Mouse (Mus musculus) intestine, postnatal 0 days (tissue): ENCODE measurements around the gene Acvrl1. TPM values are rescaled to one million over a fixed set of nuclear protein-coding genes. Genes with fewer than 3 reads are reported as not detected.

Experiments used
- ATAC-seq: fragments of 200-750 bp; cut with Nextera tagmentation; 2 replicates; pipeline ENCODE4 v1.8.0; 2017; ENCODE audit warnings: mild to moderate bottlenecking, moderate TSS enrichment, moderate library complexity
- H3K27ac ChIP-seq: fragments of 300-500 bp; sonication (generic); 2 replicates; pipeline ENCODE4 v1.5.1; 2014; ENCODE audit warnings: mild to moderate bottlenecking, low read depth, low read length, moderate library complexity
- H3K27me3 ChIP-seq: fragments of 300-500 bp; sonication (generic); replicated peaks from 2 replicates; pipeline ENCODE4 v1.6.1; 2014; ENCODE audit warnings: low read length, mixed read lengths; ENCODE audit not compliant: control insufficient read depth, insufficient read depth
- H3K36me3 ChIP-seq: fragments of 300-500 bp; sonication (generic); 2 replicates; pipeline ENCODE4 v1.6.1; 2014; ENCODE audit warnings: mild to moderate bottlenecking, moderate library complexity; ENCODE audit not compliant: control insufficient read depth, insufficient read depth
- H3K4me1 ChIP-seq: fragments of 300-500 bp; sonication (generic); replicated peaks from 2 replicates; pipeline ENCODE4 v1.6.1; 2014; ENCODE audit warnings: antibody characterized with exemption, low read length, mixed read lengths; ENCODE audit not compliant: control insufficient read depth, insufficient read depth
- H3K4me2 ChIP-seq: fragments of 300-500 bp; sonication (generic); replicated peaks from 2 replicates; pipeline ENCODE4 v1.6.1; 2014; ENCODE audit warnings: low read depth, mild to moderate bottlenecking, moderate library complexity
- H3K4me3 ChIP-seq: fragments of 300-500 bp; sonication (generic); 2 replicates; pipeline ENCODE4 v1.5.1; 2014; ENCODE audit warnings: low read depth, low read length
- H3K9ac ChIP-seq: fragments of 300-500 bp; sonication (generic); 2 replicates; pipeline ENCODE4 v1.6.1; 2014; ENCODE audit warnings: mild to moderate bottlenecking, low read depth, low read length
- H3K9me3 ChIP-seq: fragments of 300-500 bp; sonication (generic); 2 replicates; pipeline ENCODE4 v1.6.1; 2016; ENCODE audit warnings: mixed run types; ENCODE audit not compliant: control insufficient read depth
- CTCF ChIP-seq: sonication (generic); IDR thresholded peaks from 2 replicates; pipeline ENCODE4 v1.5.1; 2016; ENCODE audit warnings: low read depth, mild to moderate bottlenecking, control low read depth, antibody characterized with exemption, moderate library complexity
- WGBS: fragments of 180-500 bp; shearing (Covaris S2); extraction: QIAGEN DNeasy Blood & Tissue Kit; methylation state at CpG from one replicate; pipeline ENCODE4 v1.1.7; 2014; 5-methylcytosine and 5-hydroxymethylcytosine counted together
- polyA plus RNA-seq: library from polyadenylated mRNA; unstranded; fragments of >200 nt; fragmentation: Nextera tagmentation; extraction: Ambion mirVana; gene quantifications from 2 replicates; pipeline ENCODE4 v1.2.1, GENCODE M21; 2015

Gene Acvrl1
- polyA plus RNA-seq, 1 experiment from 2014 or later, result 13.8 TPM

GRCm38 (mm10) chr15:101175613-101176283 lies 47.4 kb downstream of the Acvrl1 start:
- Histone ChIP-seq H3K4me3 (peak overlapping the region; percentile 96), H3K27ac (peak overlapping the region; percentile 87), H3K9me3 (no peaks in the 10 kb centered on the region), H3K4me2 (peak overlapping the region; percentile 85), H3K9ac (no peak overlapping the region; the same call in 1 of the 2 replicates), H3K27me3 (no peaks in the 10 kb centered on the region), H3K36me3 (no peaks in the 10 kb centered on the region), H3K4me1 (peaks cover 10% of the 10 kb centered on the region)
- TF ChIP-seq CTCF, result no peak
- 15% methylated on average over 17 of the region's 17 CpGs for WGBS
- no peak for ATAC-seq

- Histone ChIP-seq H3K4me3 (peak overlapping the region; percentile 96; the same call in 1 of the 2 replicates), H3K27me3 (no peaks in the 10 kb centered on the region), H3K4me2 (peak overlapping the region; percentile 85), H3K4me1 (peaks cover 15% of the 10 kb centered on the region), H3K9me3 (no peaks in the 10 kb centered on the region), H3K27ac (peak overlapping the region; percentile 87), H3K36me3 (no peaks in the 10 kb centered on the region), H3K9ac (no peak overlapping the region)
- no peak for TF ChIP-seq CTCF
- 16% methylated on average over 3 of the region's 3 CpGs for WGBS
- no peak for ATAC-seq
Measured at GRCm38 (mm10) chr15:101176284-101176680, 48.0 kb downstream of the Acvrl1 start.

GRCm38 (mm10) chr15:101176795-101177691 lies 48.7 kb downstream of the Acvrl1 start:
- H3K4me3 ChIP-seq, result 0 out of 2 replicates have a peak overlapping the region, but pooled peaks have one; percentile 7
- TF ChIP-seq CTCF, result no peak
- H3K27me3 ChIP-seq, result no peaks in the 10 kb centered on the region
- ATAC-seq, result peak; percentile 70
- H3K9me3 ChIP-seq, result no peaks in the 10 kb centered on the region
- H3K9ac ChIP-seq, result no peak overlapping the region
- no peaks in the 10 kb centered on the region for H3K36me3 ChIP-seq
- peak overlapping the region; percentile 87 for H3K27ac ChIP-seq
- peak overlapping the region; percentile 85 for H3K4me2 ChIP-seq
- WGBS, result 28% methylated on average over 8 of the region's 8 CpGs
- H3K4me1 ChIP-seq, result peaks cover 18% of the 10 kb centered on the region

GRCm38 (mm10) chr15:101180363-101181105 lies 52.2 kb downstream of the Acvrl1 start:
- no peak for TF ChIP-seq CTCF
- no peaks in the 10 kb centered on the region for H3K27me3 ChIP-seq
- WGBS, result 42% methylated on average over 15 of the region's 15 CpGs
- H3K9me3 ChIP-seq, result no peaks in the 10 kb centered on the region
- peak overlapping the region; percentile 54 for H3K27ac ChIP-seq
- H3K36me3 ChIP-seq, result no peaks in the 10 kb centered on the region
- ATAC-seq, result no peak
- H3K4me2 ChIP-seq, result peak overlapping the region; percentile 51; the same call in 1 of the 2 replicates
- no peak overlapping the region for H3K9ac ChIP-seq
- H3K4me3 ChIP-seq, result no peak overlapping the region
- H3K4me1 ChIP-seq, result peaks cover 20% of the 10 kb centered on the region

- Histone ChIP-seq H3K9ac (no peak overlapping the region), H3K4me1 (peaks cover 20% of the 10 kb centered on the region)
- WGBS, result 23% methylated on average over 5 of the region's 5 CpGs
Measured at GRCm38 (mm10) chr15:101181106-101181466, 52.8 kb downstream of the Acvrl1 start.

GRCm38 (mm10) chr15:101181500-101181899 lies 53.2 kb downstream of the Acvrl1 start:
- no peak for ATAC-seq
- WGBS, result 29% methylated on average over 4 of the region's 4 CpGs
- Histone ChIP-seq H3K9me3 (no peaks in the 10 kb centered on the region), H3K9ac (no peak overlapping the region), H3K4me3 (no peak overlapping the region), H3K36me3 (no peaks in the 10 kb centered on the region), H3K4me1 (peaks cover 20% of the 10 kb centered on the region), H3K27ac (peak overlapping the region; percentile 70), H3K4me2 (peak overlapping the region; percentile 51), H3K27me3 (no peaks in the 10 kb centered on the region)
- no peak for TF ChIP-seq CTCF

More at GRCm38 (mm10) chr15:101181106-101181466, 52.8 kb downstream of the Acvrl1 start:
- peak; percentile 39 for ATAC-seq
- no peaks in the 10 kb centered on the region for H3K36me3 ChIP-seq
- H3K27me3 ChIP-seq, result no peaks in the 10 kb centered on the region
- no peak overlapping the region for H3K4me3 ChIP-seq
- H3K27ac ChIP-seq, result peak overlapping the region; percentile 70; the same call in 1 of the 2 replicates
- peak; percentile 57 for TF ChIP-seq CTCF
- no peaks in the 10 kb centered on the region for H3K9me3 ChIP-seq
- H3K4me2 ChIP-seq, result peak overlapping the region; percentile 51
